17 mouse cellular contexts compared by ENCODE assay signal in the genomic region with DNA sequence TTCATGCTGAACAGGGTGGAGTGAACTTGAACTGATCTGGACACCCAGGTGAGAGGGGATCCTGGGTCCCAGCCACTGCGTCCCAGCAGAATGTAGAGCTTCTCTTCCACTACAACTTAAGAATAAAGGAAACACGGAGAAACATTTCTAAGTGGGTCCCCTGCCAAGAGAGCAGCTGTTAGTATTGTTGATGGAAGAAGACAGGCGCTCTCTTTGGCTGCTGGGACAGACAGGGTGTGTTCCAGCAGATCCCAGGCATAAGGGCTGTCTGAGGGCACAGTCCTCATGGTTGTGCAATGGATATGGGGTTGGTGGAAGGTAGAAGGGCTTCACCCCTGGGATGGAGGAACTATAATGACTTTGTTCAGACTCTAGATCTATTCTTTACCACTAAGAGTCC.
DNase-seq lines count a peak whose midpoint lies in the region; TF ChIP-seq lines count a peak whose summit lies in the region.
"Had no signal": no experiment of that assay in that cellular context is flagged by ENCODE, and none has a peak within 500 bp of the region (broad histone marks: within the 10 kb centered on the region; RNA-seq: fewer than 3 reads in every experiment).

No protein-coding gene starts in this region.

- peak; percentile 19 for DNase-seq in gastrocnemius, postnatal 10 days
- no peak for DNase-seq in gastrocnemius, adult 2 months
- peak; percentile 32 for DNase-seq in kidney, postnatal 14 days
- DNase-seq in kidney, adult 9 months = no peak
- peak; percentile 50 for DNase-seq in brain, adult 2 months (ENCODE audit: low read depth, low spot score)
- DNase-seq in cerebellum, adult 9-10 months = peak; percentile 56
- no peak for DNase-seq in ovary, postnatal 14 days (ENCODE audit: low spot score)
- DNase-seq: kidney, adult 11 months; liver, embryonic 13.5 days; right cerebral cortex, adult 18-20 months; thymus, postnatal 14 days had no signal

- intact Hi-C loops in gastrocnemius, adult 2 months (cut with DNase I) = no loop called here

- no peak overlapping the region for H3K27ac ChIP-seq in gastrocnemius, adult 2 months
- H3K27ac ChIP-seq: embryonic facial prominence, embryonic 12.5 days; forebrain, embryonic 13.5 days; limb, embryonic 13.5 days; liver, embryonic 13.5 days; macrophage; midbrain, embryonic 10.5 days had no signal

- H3K4me3 ChIP-seq in gastrocnemius, adult 2 months = no peak overlapping the region
- H3K4me3 ChIP-seq: embryonic facial prominence, embryonic 12.5 days; erythroblast, embryonic 14.5 days; forebrain, embryonic 13.5 days; limb, embryonic 13.5 days; liver, embryonic 13.5 days; midbrain, embryonic 10.5 days had no signal

- no peak for TF ChIP-seq CTCF in gastrocnemius, adult 2 months (IDR thresholded peaks at IDR 0.05)

Comparison
In these comparisons a context has a peak if more than half of its experiments do, and no peak if none do; other contexts are left out.
1. DNase-seq: peak in gastrocnemius, postnatal 10 days (single experiment), kidney, postnatal 14 days (single experiment), brain, adult 2 months (single experiment) and cerebellum, adult 9-10 months (single experiment); none in gastrocnemius, adult 2 months (single experiment), kidney, adult 9 months (single experiment) and ovary, postnatal 14 days (single experiment).